Mouse (Mus musculus) layer of hippocampus, adult 18-20 months (tissue): ENCODE measurements around the gene Rgs12. TPM values are rescaled to one million over a fixed set of nuclear protein-coding genes. Genes with fewer than 3 reads are reported as not detected.

Experiments
- DNase-seq, 2 experiments: peaks; one replicate each; pipeline ENCODE4 v3.0.0; 2022; ENCODE audit warnings: low spot score in 2 of 2
- total RNA-seq, 2 experiments: library from RNA; stranded (reverse); gene quantifications; 2 replicates each; pipeline ENCODE4 v1.2.3; 2021

Rgs12 gene
- total RNA-seq, 2 experiments from 2014 or later, result 43.3 to 44.2 TPM

DNA sequence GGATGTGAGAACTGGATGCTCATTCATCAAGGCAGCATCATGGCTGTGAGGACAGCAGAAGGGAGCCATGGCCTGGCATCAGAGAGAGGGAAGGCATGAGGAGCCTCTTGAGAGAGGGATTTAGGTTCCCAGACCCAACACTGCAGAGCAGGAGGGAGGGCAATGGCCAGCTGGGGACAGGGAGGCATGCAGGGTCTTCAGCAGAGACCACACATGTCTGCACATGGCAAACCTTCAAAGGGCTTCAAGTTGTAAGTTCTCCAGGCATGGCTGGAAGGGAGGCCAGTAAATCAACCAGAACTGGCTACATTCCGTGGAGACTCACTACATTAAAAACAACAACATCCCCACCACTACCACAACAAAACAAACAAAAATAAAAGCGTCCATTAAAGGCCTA, 18.2 kb upstream of the Rgs12 start:
- DNase-seq, result no peak

DNA sequence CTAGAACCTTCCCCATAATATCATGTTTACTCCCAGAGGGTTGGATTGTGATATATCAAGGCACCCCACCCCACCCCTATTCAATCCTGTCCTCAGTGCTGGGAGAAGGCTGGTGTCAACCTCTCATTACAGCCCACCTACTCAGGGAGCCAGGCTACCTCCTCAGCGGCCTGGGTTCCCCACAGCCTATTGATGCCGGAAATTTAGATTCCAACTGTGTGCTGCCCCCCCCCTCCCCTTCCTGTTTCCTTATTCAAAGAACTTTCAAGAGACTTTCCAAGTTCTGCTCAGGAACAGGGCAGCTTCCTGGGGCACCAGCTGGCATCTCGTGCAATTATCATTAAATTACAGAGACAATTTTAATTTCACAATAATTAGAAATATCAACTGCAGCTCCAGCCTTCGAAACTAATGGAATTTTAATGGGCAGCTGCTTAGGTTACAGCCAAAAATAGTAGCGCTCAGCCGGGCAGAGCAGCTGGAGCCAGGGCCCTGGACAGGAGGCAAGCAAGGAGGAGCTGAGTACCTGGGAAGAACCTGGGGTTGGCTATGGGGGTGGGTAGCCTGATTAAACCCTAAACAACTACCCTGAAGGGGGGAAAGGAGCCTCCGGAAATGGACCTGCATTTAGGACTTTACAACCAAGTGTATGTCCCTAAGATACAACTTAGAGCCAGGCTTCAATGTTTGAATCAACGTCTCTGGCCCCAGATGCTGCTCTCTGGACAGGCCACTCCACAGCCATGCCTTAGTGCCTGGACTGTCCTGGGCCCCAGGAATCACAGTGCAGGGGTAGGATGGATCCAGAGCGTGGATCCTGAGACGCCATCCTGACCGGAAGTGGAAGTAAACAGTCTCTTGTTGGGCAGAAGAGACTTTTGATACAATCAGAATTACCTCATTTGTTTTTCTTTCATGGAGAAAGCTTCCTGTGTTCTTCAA, 17.5 kb upstream of the Rgs12 start:
- no peak for DNase-seq

DNA sequence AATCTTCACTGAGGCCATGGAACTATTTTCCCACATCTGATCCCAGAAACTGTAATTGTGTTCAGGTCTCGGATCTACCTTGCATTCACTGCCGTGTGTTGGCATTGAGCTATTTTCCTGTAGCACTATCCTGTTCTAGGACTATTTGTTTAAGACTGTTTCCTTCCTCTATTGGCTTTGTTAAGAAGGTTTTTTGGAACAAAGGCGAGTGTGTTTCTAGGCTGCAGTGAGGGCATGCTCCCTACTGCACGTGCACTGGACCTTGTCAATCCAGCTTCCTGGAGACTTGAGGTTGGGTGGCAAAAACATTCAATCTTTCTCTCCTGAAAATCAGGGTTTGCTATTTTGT, 16.8 kb upstream of the Rgs12 start:
- DNase-seq, result no peak

DNA sequence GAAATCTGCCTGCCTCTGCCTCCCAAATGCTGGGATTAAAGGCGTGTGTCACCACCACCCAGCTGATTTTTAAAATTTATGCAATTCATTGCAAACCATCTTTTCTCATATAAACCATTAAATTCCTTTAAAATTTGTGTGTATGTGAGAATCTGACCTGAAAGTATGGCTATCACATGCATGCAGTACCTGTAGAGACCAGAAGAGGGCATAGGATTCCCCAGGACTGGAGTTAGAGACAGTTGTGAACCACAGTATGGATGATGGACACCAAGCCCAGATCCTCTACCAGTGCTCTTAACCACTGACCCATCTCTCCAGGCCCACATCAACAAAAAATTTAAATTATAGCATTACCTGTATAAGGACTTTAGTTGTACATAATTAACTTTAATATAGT, 15.8 kb upstream of the Rgs12 start:
- no peak for DNase-seq

DNA sequence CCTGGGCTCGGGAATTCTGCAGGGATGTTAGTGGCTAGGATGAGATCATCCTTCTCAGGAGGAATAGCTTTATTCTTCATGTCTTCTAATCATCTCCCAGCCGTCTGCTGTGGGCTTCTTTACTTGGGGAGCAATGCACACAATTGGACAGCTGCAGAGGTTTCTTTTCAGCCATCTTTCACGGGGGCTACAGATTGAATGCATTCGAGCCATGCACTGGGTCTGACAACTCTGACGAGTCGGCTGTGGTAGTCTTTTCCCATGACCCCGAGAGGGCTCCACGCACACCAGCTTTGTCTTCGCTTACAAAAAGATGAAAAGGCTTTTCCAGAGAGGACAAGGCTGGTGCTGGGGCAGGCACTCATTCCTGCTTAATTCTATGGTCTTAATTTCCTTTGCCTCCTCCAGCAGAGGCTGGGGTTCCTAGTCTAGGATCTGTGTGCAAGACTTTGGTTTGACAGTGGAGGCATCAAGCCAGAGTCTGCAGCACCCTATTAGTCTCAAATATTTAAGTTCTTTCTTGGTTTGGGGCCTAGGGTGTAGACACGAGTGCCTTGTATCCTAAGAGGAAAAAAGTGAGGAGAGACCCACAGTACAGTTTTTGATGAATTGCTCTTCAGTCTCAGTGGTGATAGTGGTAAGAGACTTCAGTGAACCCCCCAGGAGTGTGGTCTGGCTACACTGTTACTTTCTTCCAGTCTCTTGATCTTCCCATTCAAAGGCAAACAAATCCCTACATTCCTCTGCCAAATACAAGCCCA, 7.4 kb upstream of the Rgs12 start:
- no peak for DNase-seq

DNA sequence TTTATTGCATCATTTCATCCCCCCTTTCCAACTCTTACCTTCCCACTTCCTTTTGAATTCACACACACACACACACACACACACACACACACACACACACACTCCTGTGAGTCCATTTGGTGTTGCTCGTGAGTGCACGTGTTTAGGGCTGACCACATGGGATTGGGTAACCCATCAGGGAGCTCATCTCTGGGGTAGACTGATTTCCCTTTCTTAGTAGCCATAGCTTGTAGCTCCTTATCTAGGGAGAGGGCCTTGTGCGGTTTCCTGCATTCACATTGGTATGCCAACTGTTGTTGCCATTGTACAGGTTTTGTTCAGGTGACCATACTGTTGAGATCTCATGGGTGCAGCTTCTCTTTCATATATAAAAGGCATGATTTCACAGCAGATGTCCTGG, 5.8 kb upstream of the Rgs12 start:
- DNase-seq, result no peak

DNA sequence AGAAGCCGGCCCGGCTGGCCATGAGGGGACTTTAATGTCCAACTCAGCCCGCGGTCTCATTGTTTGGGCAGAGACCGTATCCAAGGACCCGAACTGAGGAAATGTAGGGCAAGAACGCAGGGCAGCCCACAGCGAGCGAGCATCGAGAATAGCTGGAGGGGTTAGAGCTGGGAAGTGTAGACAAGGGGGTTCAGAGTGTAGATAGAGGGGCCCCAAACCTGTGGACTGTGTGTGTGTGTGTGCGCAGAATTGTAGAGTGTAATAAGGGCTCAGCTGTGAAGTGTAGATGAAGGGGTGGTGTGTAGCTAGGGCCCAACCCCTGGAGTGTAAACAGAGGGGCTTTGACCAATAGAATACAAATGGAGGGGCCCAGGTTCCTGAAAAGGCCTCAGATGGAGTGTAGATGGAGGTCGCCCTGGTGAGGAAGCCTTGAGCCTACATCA, 545 bp downstream of the Rgs12 start:
- DNase-seq, result no peak

DNA sequence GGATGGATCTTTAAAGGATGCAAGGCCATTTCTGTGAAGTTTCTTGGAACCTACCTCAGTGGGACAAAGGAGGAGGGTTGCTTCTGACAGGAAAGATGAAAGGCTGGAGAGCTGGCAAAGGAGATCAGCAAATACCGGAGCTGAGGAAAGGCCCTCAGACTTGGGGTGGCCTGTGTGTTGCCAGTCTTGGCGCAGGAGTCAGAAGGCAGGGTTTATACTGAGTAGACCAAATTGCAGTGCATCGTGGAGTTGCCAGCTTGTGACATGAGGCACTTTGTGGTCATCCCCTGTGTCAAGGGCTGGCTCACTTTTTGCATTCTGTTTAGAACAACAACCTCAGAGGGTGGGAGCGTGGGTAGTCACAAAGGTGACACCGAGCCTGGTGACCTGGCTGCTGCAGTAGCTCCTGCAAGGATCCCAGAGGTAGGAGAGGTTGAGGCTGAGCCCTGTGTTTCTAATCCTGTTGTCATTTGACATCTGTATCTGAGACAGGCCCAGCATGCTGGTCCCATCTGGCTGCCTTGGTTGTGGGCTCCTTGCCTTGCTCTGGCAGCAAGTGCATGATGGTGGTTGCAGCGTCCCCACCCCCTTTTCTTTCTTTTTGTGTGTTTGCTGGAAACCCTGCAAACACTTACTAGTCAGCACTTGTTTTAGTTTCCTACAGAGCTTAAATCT, 1.4 kb downstream of the Rgs12 start:
- DNase-seq, result peak in 1 of 2 experiments; percentile 12

DNA sequence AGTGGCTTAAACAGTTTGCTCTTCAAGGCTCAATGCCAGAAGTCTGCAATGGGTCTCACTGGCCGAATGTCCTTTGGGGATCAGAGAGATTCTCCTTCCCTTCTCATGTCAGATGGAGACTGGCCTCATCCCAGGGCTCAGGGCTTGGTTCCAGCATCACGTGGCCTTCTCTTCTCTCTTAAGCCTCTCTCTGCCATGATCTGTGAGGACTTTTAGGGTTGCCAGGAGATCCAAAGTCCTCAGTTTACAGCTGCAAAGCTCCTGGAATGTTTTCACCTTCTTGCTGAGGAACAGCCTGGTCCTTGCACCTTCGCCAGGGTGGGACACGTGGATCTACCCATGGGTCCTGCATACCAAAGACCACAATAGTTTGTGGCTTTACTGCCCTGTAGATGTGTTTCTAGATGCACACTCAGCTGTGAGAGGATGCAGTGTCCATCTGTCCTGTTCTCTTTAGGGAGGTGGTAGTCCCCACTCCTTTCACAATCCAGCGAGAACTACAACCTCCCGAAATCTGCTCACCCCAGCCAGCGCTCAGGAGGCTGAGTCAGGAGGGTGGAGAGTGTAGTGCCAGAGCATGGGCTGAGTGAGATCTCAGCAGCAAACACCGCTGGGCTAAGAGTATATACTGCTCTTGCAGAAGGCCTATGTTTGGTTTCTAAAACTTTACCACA, 2.1 kb downstream of the Rgs12 start:
- DNase-seq, result no peak

DNA sequence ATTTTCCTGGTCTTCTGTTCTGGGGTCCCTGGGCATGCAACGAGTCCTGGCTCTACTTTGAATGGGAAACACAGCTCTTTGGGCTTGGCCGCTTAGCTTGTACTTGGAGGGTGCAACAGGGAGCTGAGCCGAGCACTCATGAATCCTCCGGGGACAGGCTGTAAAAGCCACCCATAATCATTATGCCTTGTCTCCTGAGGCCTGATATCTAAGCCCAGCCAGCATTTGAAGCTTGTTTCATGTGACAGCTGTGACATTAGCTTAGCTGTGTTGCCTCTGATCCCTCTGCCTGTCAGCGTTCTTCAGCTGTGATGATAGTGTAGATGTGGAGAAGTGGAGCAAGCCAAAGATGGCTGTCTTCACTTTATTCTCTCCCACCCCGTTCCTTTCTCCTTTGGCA, 5.3 kb downstream of the Rgs12 start:
- no peak for DNase-seq

DNA sequence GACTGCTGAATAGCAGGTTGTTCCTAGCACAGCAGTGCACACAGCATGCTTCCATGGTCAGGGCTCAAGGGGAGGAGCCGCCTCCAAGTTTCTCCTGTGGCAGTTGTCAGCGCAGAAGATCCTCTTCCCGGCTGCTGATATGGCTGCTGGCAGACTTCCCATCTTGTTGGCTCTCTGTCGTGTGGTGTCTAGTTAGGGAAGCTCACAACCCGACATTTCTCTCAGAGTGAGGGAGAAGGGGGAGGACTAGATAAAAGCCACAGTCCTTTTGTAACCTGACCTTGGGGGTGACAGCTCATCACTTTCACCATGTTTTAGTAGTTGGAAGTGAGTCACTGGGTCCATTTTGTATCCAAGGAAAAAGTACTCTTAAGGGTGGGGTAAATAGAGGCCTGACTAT, 6.4 kb downstream of the Rgs12 start:
- DNase-seq, result no peak

DNA sequence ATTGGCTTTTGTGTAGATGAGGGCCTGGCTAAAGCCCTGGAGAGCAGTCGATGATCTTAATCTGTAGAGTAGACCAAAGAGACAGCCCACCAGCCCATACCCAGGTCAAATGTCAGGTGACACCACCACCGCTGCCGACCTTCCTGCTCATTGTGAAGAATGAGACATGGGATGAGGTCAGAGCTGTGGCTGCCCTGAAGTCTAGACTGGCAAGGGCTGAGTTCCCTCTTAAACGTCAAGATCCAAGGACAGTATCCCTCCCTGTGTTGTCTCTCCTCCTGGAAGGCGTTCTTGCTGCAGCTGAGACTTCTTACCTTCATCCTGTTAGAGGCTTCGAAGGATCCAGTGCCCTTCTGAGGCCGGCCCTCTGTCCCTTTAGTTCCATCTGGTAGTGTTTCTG, 6.9 kb downstream of the Rgs12 start:
- no peak for DNase-seq

DNA sequence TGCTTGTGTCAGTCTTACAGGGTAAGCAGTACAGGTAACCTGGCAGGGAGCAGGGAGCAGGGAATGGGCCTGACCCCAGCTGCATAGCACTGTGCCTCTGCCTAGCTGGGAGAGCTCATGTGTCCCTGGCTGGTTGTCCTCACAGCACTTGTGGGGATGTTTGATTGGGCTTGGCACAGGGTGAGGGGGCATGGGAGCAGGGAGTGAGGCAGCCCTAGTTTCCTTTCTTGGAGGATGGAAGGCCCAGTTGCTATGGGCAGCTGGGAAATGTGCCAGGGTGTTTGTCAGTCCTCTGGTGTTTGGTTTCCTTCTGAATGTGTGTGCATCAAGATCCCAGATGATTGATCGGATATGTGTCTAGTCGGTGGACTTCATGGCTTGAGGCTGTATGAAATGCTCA, 7.8 kb downstream of the Rgs12 start:
- DNase-seq, result peak in 1 of 2 experiments; percentile 24

DNA sequence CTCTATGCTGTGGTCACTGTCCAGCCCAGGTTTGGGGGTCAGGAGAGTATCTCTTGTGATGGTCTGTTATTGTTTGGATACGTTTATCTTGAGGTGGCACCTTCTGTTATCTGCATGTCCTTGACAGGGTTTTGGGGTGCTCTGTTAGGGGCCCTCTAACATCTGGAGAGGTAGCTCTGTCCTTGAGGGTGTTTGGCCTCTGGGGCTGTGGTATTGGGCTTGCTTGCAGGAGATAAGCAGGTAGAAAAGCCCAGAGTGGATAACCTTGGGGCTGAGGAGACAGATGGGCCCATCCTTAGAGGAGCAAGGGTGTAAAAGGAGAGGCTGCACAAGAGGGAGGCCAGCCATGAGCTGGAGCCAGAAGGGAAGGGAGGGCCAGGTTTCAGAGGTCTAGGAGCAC, 10.8 kb downstream of the Rgs12 start:
- no peak for DNase-seq

DNA sequence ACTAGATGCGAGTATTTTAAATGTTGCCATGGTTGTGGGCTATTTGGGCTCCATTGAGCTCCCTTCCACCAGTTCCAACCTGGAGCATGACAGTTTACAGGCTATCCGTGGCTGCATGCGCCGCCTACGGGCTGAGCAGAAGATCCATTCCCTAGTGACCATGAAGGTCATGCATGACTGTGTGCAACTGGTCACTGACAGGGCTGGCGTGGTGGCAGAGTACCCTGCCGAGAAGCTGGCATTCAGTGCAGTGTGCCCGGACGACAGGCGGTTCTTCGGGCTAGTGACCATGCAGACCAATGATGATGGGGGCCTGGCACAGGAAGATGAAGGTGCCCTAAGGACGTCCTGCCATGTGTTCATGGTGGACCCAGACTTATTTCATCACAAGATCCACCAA, 16.3 kb downstream of the Rgs12 start:
- no peak for DNase-seq

DNA sequence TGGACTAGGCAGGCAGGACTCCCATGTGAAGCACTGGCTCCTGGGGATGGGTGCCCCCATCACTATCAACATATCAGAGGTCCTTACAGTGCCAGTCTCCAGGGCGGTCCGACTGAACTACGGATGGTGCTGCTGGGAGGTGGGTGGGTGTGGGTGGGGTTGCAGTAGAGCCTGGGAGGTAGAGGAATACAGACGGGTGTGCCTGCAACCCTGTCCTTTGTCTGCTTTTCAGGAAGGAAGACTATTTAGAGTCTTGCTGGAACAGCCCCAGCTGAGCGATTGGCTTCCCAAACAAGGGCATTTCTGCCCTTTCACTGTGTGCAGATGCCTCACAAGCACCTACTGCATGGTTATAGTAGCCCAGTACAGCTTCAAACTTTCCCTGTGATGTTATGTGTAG, 19.1 kb downstream of the Rgs12 start:
- DNase-seq, result no peak

DNA sequence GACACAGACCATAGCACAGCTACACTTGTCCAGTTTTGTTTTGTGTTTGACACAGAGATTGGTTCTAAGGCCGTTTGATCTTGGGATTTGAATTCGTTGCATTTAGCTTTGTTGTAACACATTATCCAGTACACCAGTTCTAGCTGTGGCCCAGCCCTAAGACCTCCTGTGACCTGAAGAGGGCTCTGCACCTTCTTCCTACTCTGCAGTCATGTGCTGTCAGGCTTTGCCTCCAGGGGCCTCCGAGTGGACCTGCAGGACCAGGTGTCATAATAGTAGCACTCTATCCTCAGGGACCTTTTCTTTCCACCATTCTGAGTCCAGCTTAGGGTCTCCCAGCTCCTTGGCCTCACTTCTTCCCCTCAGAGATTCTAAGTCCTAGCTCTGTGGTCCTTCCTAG, 23.2 kb downstream of the Rgs12 start:
- DNase-seq, result no peak

DNA sequence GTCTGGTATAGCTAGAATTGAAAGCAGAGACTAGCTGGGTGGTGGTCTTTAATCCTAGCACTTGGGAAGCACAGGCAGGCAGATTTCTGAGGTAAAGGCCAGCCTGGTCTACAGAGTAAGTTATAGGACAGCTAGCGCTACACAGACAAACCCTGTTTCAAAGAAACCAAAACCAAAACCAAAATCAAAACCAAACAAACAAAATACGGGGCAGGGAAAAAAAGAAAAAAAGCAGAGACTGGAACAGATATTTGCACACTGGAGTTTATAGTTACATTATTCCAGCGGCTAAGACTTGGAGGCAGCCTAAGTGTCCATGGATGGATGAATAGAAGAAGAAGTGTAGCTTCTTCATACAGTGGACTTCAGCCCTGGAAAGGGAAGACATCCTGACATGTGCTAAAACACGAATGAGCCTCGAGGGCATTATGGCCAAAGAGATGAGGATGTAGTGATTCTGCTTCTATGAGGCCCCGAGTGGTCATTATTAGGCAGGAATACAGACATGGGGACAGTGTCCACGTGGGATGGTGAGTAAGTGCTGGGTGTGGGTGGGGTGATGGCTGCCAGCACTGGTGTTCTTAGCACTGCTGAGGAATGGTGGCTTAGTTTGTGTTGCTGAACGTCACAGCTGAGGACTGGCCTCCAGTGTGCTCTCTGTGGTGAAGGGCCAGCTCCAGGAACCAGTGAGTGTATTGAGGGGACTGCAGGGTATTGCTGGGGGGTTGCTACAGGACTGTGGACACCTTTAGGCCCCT, 24.5 kb downstream of the Rgs12 start:
- no peak for DNase-seq

DNA sequence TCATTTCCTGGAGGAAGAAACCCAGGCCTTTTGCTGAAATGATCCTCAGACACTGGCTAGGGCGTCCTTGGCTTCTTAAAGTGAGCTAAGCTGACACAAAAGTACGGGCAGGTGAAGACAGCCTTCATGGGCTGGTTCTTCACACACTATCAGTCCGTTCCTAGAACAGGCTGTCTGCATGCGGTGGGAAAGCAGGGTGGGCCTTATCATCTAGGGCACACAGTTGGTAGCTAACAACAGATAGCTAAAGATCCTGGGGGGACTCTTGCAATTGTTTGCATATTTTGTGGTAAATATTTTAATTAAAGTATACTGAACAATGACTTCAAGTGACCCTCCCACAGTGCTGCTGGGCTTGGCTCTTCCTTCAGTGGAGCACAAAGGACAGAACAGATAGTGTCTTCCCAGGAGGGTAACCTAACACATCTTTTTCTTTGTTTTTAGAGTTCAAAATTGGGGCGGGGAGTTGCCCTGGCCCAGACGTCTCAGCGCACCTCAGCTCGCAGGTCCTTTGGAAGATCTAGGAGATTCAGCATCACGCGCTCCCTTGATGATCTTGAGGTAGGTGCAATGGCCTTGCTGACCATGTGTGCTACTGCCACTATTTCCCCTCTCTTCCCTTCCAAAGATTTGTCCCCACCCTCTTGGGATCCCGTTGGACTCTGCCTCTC, 25.7 kb downstream of the Rgs12 start:
- no peak for DNase-seq
